9 mouse cellular contexts compared by ENCODE assay signal in the genomic region with DNA sequence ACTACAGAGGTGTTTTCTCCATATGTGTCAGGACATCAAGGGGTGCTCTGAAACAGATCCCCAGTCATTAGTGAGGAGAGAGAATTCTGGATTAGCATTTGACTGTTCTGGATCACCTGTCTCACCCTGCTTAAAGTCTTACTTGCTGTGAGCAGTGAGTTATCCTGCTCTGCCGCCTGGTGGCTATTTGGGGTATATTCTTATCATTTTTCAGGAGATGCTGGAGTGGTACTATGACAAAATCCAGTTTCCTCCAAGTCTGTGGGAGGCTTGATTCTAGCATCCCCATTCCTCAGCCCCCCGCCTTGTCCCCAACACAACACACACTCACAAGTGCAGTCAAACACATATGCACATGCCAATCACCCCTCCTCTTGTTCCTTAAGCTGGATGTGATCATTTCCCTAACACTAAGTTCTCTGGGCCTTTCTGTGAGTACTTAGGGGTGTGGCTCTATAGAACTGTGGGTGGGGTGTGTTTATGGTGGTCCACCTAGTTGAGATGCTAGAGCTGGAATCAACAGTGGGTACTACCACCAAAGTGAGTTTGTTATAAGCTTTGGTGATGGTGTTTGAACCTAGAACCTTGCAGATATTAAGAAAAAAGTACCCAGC.
DNase-seq lines count a peak whose midpoint lies in the region; ATAC-seq and TF ChIP-seq lines count a peak whose summit lies in the region.
"Had no signal": no experiment of that assay in that cellular context is flagged by ENCODE, and none has a peak within 500 bp of the region (broad histone marks: within the 10 kb centered on the region; RNA-seq: fewer than 3 reads in every experiment).

No protein-coding gene starts in this region.

- H3K9ac ChIP-seq in lung, embryonic 14.5 days, result no peak overlapping the region
- H3K9ac ChIP-seq: liver, embryonic 15.5 days had no signal

- H3K9me3 ChIP-seq in lung, embryonic 14.5 days (ENCODE audit: low read depth, low read length), result no peaks in the 10 kb centered on the region
- H3K9me3 ChIP-seq: liver, embryonic 15.5 days had no signal

- H3K36me3 ChIP-seq in lung, embryonic 14.5 days (ENCODE audit: insufficient read depth), result no peaks in the 10 kb centered on the region
- H3K36me3 ChIP-seq: liver, embryonic 15.5 days had no signal

- no peaks in the 10 kb centered on the region for H3K27me3 ChIP-seq in lung, embryonic 14.5 days (ENCODE audit: insufficient read depth, low read length)
- H3K27me3 ChIP-seq: liver, embryonic 15.5 days had no signal

- DNase-seq in lung, embryonic 14.5 days, result peak; percentile 69
- DNase-seq in lung, adult 2 months, result no peak
- DNase-seq in cerebellum, postnatal 14 days, result peak; percentile 76 to 80
- peak; percentile 53 to 66 for DNase-seq in frontal cortex, postnatal 25 days (ENCODE audit: low spot score in 2 of 2)
- peak; percentile 79 for DNase-seq in kidney, adult 9 months
- DNase-seq in left cerebral cortex, postnatal 36 days (ENCODE audit: low spot score in 2 of 2), result peak; percentile 45 to 61
- DNase-seq in retina, adult 2 months (ENCODE audit: low read depth, low spot score), result peak; percentile 13
- no peak for DNase-seq in spleen, postnatal 36 days (ENCODE audit: low spot score in 2 of 2)

- no peaks in the 10 kb centered on the region for H3K4me1 ChIP-seq in lung, embryonic 14.5 days (ENCODE audit: insufficient read depth)
- H3K4me1 ChIP-seq in lung, adult 2 months (ENCODE audit: control insufficient read depth, insufficient read depth, low read length), result no peaks in the 10 kb centered on the region
- H3K4me1 ChIP-seq: liver, embryonic 15.5 days had no signal

- intact Hi-C loops in left cerebral cortex, postnatal 36 days (cut with DNase I), result loop anchor here (2.0 to 10.0 kb wide), 3 partner anchors 201 to 631 kb away; no protein-coding TSS in a partner anchor

- TF ChIP-seq POLR2A in lung, adult 2 months (IDR thresholded peaks at IDR 0.05; ENCODE audit: borderline replicate concordance, extremely low read depth, low read depth, low read length), result no peak

- no peak for ATAC-seq in lung, embryonic 14.5 days (ENCODE audit: insufficient read depth)

- no peak overlapping the region for H3K4me3 ChIP-seq in lung, embryonic 14.5 days (ENCODE audit: low read depth, low read length)
- no peak overlapping the region for H3K4me3 ChIP-seq in lung, adult 2 months (replicated peaks; ENCODE audit: extremely low read depth, low read depth, low read length)
- H3K4me3 ChIP-seq: liver, embryonic 15.5 days had no signal

- H3K4me2 ChIP-seq in lung, embryonic 14.5 days, result no peak overlapping the region
- H3K4me2 ChIP-seq: liver, embryonic 15.5 days had no signal

- TF ChIP-seq CTCF in lung, embryonic 14.5 days (IDR thresholded peaks at IDR 0.05; ENCODE audit: low read depth), result peak; percentile 77
- no peak for TF ChIP-seq CTCF in lung, adult 2 months (IDR thresholded peaks at IDR 0.05; ENCODE audit: insufficient read depth, low read length)

- WGBS in lung, embryonic 14.5 days, result 9% methylated on average over 2 of the region's 2 CpGs
- 8% methylated on average over 2 of the region's 2 CpGs for WGBS in lung, adult 2 months

- H3K27ac ChIP-seq in lung, embryonic 14.5 days (ENCODE audit: low read depth), result no peak overlapping the region
- H3K27ac ChIP-seq: liver, embryonic 15.5 days had no signal

Comparison
In these comparisons a context has a peak if more than half of its experiments do, and no peak if none do; other contexts are left out.
1. DNase-seq: peak in lung, embryonic 14.5 days (single experiment), cerebellum, postnatal 14 days (2 of 2), frontal cortex, postnatal 25 days (2 of 2), kidney, adult 9 months (single experiment), left cerebral cortex, postnatal 36 days (2 of 2) and retina, adult 2 months (single experiment); none in lung, adult 2 months (single experiment) and spleen, postnatal 36 days (0 of 2).